Comparison of ENCODE assay signal across 11 mouse cellular contexts in genomic region chr10:86100281-86100851, GRCm38 (mm10).
DNase-seq lines count a peak whose midpoint lies in the region; ATAC-seq lines count a peak whose summit lies in the region.
"Had no signal": no experiment of that assay in that cellular context is flagged by ENCODE, and none has a peak within 500 bp of the region (broad histone marks: within the 10 kb centered on the region; RNA-seq: fewer than 3 reads in every experiment).

No protein-coding gene starts in this region.

- DNase-seq in adrenal gland, adult 2 months: peak; percentile 39
- DNase-seq in adrenal gland, adult (ENCODE audit: inconsistent age in 2 of 2, low spot score in 1 of 2): no peak
- DNase-seq in hindbrain, embryonic 11.5 days (ENCODE audit: low spot score): no peak
- peak; percentile 42 for DNase-seq in urinary bladder, postnatal 14 days (ENCODE audit: low spot score)
- no peak for DNase-seq in urinary bladder, adult 2 months (ENCODE audit: low spot score)
- DNase-seq: thymus, postnatal 36 days had no signal

- H3K9me3 ChIP-seq in hindbrain, embryonic 16.5 days (ENCODE audit: control insufficient read depth, low read length): no peaks in the 10 kb centered on the region; the same call in 1 of the 2 replicates
- no peaks in the 10 kb centered on the region for H3K9me3 ChIP-seq in hindbrain, embryonic 11.5 days (ENCODE audit: control insufficient read depth, low read length)
- H3K9me3 ChIP-seq in intestine, embryonic 16.5 days (ENCODE audit: control insufficient read depth, low read length): peaks cover 5% of the 10 kb centered on the region; the same call in 1 of the 2 replicates

- no peak overlapping the region for H3K4me2 ChIP-seq in hindbrain, embryonic 16.5 days (ENCODE audit: low read length)
- no peak overlapping the region for H3K4me2 ChIP-seq in hindbrain, embryonic 11.5 days (replicated peaks; ENCODE audit: low read depth, low read length)
- H3K4me2 ChIP-seq in intestine, embryonic 16.5 days (ENCODE audit: low read depth, low read length): no peak overlapping the region

- peak; percentile 81 for ATAC-seq in hindbrain, embryonic 16.5 days
- no peak for ATAC-seq in hindbrain, embryonic 11.5 days (ENCODE audit: low FRiP score)
- ATAC-seq in megakaryocyte progenitor cell, adult 5-6 weeks (replicated peaks; ENCODE audit: poor library complexity): no peak
- ATAC-seq in intestine, embryonic 16.5 days: no peak

- no peaks in the 10 kb centered on the region for H3K27me3 ChIP-seq in hindbrain, embryonic 16.5 days (replicated peaks; ENCODE audit: control insufficient read depth, insufficient read depth, low read length)
- H3K27me3 ChIP-seq in hindbrain, embryonic 11.5 days (ENCODE audit: control insufficient read depth, insufficient read depth, low read length): no peaks in the 10 kb centered on the region
- no peaks in the 10 kb centered on the region for H3K27me3 ChIP-seq in intestine, embryonic 16.5 days (replicated peaks; ENCODE audit: control insufficient read depth, insufficient read depth, low read length)

- H3K36me3 ChIP-seq in hindbrain, embryonic 16.5 days (ENCODE audit: control insufficient read depth, insufficient read depth, low read length): no peaks in the 10 kb centered on the region
- no peaks in the 10 kb centered on the region for H3K36me3 ChIP-seq in hindbrain, embryonic 11.5 days (ENCODE audit: control insufficient read depth, insufficient read depth, low read length)
- no peaks in the 10 kb centered on the region for H3K36me3 ChIP-seq in intestine, embryonic 16.5 days (ENCODE audit: control insufficient read depth, insufficient read depth, low read length)

- no peak overlapping the region for H3K9ac ChIP-seq in hindbrain, embryonic 16.5 days (ENCODE audit: low read depth, low read length)
- no peak overlapping the region for H3K9ac ChIP-seq in hindbrain, embryonic 11.5 days (ENCODE audit: low read depth, low read length)
- H3K9ac ChIP-seq in intestine, embryonic 16.5 days (ENCODE audit: low read depth, low read length): no peak overlapping the region

- H3K27ac ChIP-seq in hindbrain, embryonic 16.5 days (ENCODE audit: low read depth, low read length): no peak overlapping the region
- H3K27ac ChIP-seq in hindbrain, embryonic 11.5 days (ENCODE audit: low read depth, low read length): no peak overlapping the region
- H3K27ac ChIP-seq in intestine, embryonic 16.5 days (ENCODE audit: low read length): no peak overlapping the region

- no peaks in the 10 kb centered on the region for H3K4me1 ChIP-seq in hindbrain, embryonic 16.5 days (ENCODE audit: control insufficient read depth, insufficient read depth, low read depth, low read length)
- no peaks in the 10 kb centered on the region for H3K4me1 ChIP-seq in hindbrain, embryonic 11.5 days (replicated peaks; ENCODE audit: control insufficient read depth, insufficient read depth, low read length)
- no peaks in the 10 kb centered on the region for H3K4me1 ChIP-seq in intestine, embryonic 16.5 days (ENCODE audit: control insufficient read depth, insufficient read depth, low read length)

- H3K4me3 ChIP-seq in hindbrain, embryonic 16.5 days (ENCODE audit: low read length): no peak overlapping the region
- no peak overlapping the region for H3K4me3 ChIP-seq in hindbrain, embryonic 11.5 days (ENCODE audit: low read depth, low read length)
- H3K4me3 ChIP-seq in intestine, embryonic 16.5 days (ENCODE audit: low read length): no peak overlapping the region
- H3K4me3 ChIP-seq: erythroblast, embryonic 14.5 days; megakaryocyte, embryonic 14.5 days had no signal

- 63% methylated on average over 3 of the region's 3 CpGs for WGBS in hindbrain, embryonic 16.5 days
- WGBS in hindbrain, embryonic 11.5 days: 66% methylated on average over 3 of the region's 3 CpGs
- WGBS in intestine, embryonic 16.5 days: 75% methylated on average over 3 of the region's 3 CpGs

Comparison
In these comparisons a context has a peak if more than half of its experiments do, and no peak if none do; other contexts are left out.
1. DNase-seq: peak in adrenal gland, adult 2 months (single experiment) and urinary bladder, postnatal 14 days (single experiment); none in adrenal gland, adult (0 of 2), hindbrain, embryonic 11.5 days (single experiment) and urinary bladder, adult 2 months (single experiment).